ENCODE assay signal across 8 mouse cellular contexts in genomic region chr2:62412081-62412821, GRCm38 (mm10). TPM values are rescaled to one million over a fixed set of nuclear protein-coding genes. Genes with fewer than 3 reads are reported as not detected.
DNase-seq lines count a peak whose midpoint lies in the region; ATAC-seq and TF ChIP-seq lines count a peak whose summit lies in the region.

TSS of gene Dpp4 (minus strand) at chr2:62412231.

- H3K4me2 ChIP-seq in liver, postnatal 0 days (ENCODE audit: low read depth, low read length) = peak within 1 kb of the TSS; percentile 81

- H3K9ac ChIP-seq in liver, postnatal 0 days (replicated peaks) = peak within 1 kb of the TSS; percentile 63

- H3K36me3 ChIP-seq in E14TG2a.4 (ENCODE audit: insufficient read depth, low read length) = no peaks in the 10 kb centered on the region
- H3K36me3 ChIP-seq in liver, postnatal 0 days (replicated peaks; ENCODE audit: insufficient read depth, low read length) = no peaks in the 10 kb centered on the region

- no peak for ATAC-seq in liver, postnatal 0 days

- intact Hi-C loops in heart, postnatal 14 days (cut with DNase I) = no loop called here

- 0 out of 2 replicates have a peak, but pooled peaks have one; percentile 7 for TF ChIP-seq EP300 in liver, postnatal 0 days (IDR thresholded peaks at IDR 0.05; ENCODE audit: low read depth)

- peaks cover 13% of the 10 kb centered on the region for H3K27me3 ChIP-seq in E14TG2a.4 (ENCODE audit: insufficient read depth, low read length)
- H3K27me3 ChIP-seq in liver, postnatal 0 days (ENCODE audit: insufficient read depth, low read length) = no peaks in the 10 kb centered on the region

- no peak for TF ChIP-seq CTCF in E14TG2a.4 (conservative IDR thresholded peaks at IDR 0.05; ENCODE audit: low read length)
- no peak for TF ChIP-seq CTCF in liver, postnatal 0 days (IDR thresholded peaks at IDR 0.05; ENCODE audit: low read depth)

- H3K4me3 ChIP-seq in E14TG2a.4 (replicated peaks; ENCODE audit: low read length) = peak within 1 kb of the TSS; percentile 75
- H3K4me3 ChIP-seq in liver, postnatal 0 days (ENCODE audit: low read depth, low read length) = peak within 1 kb of the TSS; percentile 58

- peaks cover 52% of the 10 kb centered on the region for H3K4me1 ChIP-seq in E14TG2a.4 (replicated peaks; ENCODE audit: low read depth, low read length)
- peaks cover 12% of the 10 kb centered on the region; the same call in 1 of the 2 replicates for H3K4me1 ChIP-seq in liver, postnatal 0 days (ENCODE audit: insufficient read depth)

- peak; percentile 69 for DNase-seq in heart, adult 11 months
- no peak for DNase-seq in heart, postnatal 14 days
- DNase-seq in gonadal fat pad, adult 2 months (ENCODE audit: low read depth) = no peak
- no peak for DNase-seq in liver, postnatal 0 days
- no peak for DNase-seq in cerebellum, postnatal 25 days
- DNase-seq in gastrocnemius, postnatal 10 days = no peak
- no peak for DNase-seq in retina, postnatal 1 day

- WGBS in liver, postnatal 0 days (ENCODE audit: insufficient replicate concordance) = 39% methylated on average over 13 of the region's 13 CpGs

- peaks cover 25% of the 10 kb centered on the region for H3K9me3 ChIP-seq in E14TG2a.4 (ENCODE audit: low read length)
- no peaks in the 10 kb centered on the region for H3K9me3 ChIP-seq in liver, postnatal 0 days (ENCODE audit: low read length)

- H3K27ac ChIP-seq in liver, postnatal 0 days (ENCODE audit: low read depth) = peak within 1 kb of the TSS; percentile 69

RNA-seq across cellular contexts. Expression of gene Dpp4, which starts in this region (rescaled TPM):
- 1 to 10 TPM; 7.2 to 8.2 TPM for total RNA-seq in heart, postnatal 14 days (2021)
- polyA plus RNA-seq in gonadal fat pad, adult 2 months (2012; rRNA removed) = 17.3 and 22.4 TPM in 2 replicates
- polyA plus RNA-seq in liver, postnatal 0 days (2015; fragmentation: Nextera tagmentation; extraction: Ambion mirVana) = 8.0 and 9.0 TPM in 2 replicates
- 1 to 10 TPM; 7.8 to 9.3 TPM for total RNA-seq in gastrocnemius, postnatal 10 days (2021)
